Mouse (Mus musculus) cortical plate, adult 2 months (tissue): ENCODE results near the gene Pfdn5.

Experiments
- CTCF ChIP-seq: fragments of 200-500 bp; IDR thresholded peaks from 2 replicates; pipeline ENCODE4 v1.5.1; 2011; ENCODE audit warnings: mild to moderate bottlenecking, control low read depth, low read length; ENCODE audit not compliant: insufficient read depth; ENCODE audit errors: extremely low read depth
- POLR2A ChIP-seq: fragments of 200-500 bp; IDR thresholded peaks from 2 replicates; pipeline ENCODE4 v1.6.1; 2011; ENCODE audit warnings: mild to moderate bottlenecking, low read length, control low read depth; ENCODE audit not compliant: insufficient read depth; ENCODE audit errors: extremely low read depth

DNA sequence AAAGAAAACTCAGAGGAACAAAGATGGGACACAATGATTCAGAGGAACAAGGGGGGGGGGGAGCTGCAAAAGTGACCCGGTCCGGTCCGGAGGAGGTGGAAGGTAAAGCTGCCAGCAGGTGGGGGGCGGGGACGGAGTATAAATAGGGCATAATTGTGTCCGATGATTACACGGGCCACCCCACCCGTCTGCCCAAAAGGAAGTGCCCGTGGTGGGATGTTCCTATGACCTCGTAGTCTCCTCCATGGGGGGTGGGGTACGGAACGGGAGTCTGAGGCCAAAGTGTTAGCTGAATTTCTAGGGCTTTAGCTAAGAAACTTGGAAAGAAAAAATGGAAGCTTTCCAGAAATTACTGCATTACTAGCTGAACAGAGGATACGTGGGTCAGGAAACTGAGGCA, 44.1 kb downstream of the Pfdn5 start:
- no peak for TF ChIP-seq CTCF
- no peak for TF ChIP-seq POLR2A
